Mouse (Mus musculus) thymus, adult 2 months (tissue): ENCODE data around the gene BC005624.

Source experiments
- CTCF ChIP-seq: fragments of 200-500 bp; IDR thresholded peaks from 2 replicates; pipeline ENCODE4 v1.5.1; 2012; ENCODE audit warnings: mild to moderate bottlenecking, control low read depth, low read length, moderate library complexity, borderline replicate concordance; ENCODE audit not compliant: control insufficient read depth, poor library complexity, insufficient read depth; ENCODE audit errors: extremely low read depth
- POLR2A ChIP-seq: fragments of 200-500 bp; IDR thresholded peaks from 2 replicates; pipeline ENCODE4 v1.6.1; 2012; ENCODE audit warnings: mild to moderate bottlenecking, low read length, control low read depth, moderate library complexity; ENCODE audit not compliant: control insufficient read depth, poor library complexity, insufficient read depth; ENCODE audit errors: extremely low read depth

- TF ChIP-seq CTCF: no peak
- TF ChIP-seq POLR2A: no peak
These were observed 53.0 kb downstream of the BC005624 start for GRCm38 (mm10) chr2:30928893-30929482.
